Mouse (Mus musculus) lung, postnatal 0 days (tissue): ENCODE data around the gene Med9.
A peak's percentile ranks its signal among the peaks of the same experiment; 100 is the strongest.

ENCODE experiments used
- CTCF ChIP-seq: IDR thresholded peaks from 2 replicates; pipeline ENCODE4 v1.5.1; 2016; ENCODE audit warnings: antibody characterized with exemption, mild to moderate bottlenecking
- EP300 ChIP-seq: IDR thresholded peaks from 2 replicates; pipeline ENCODE4 v1.6.1; 2016; ENCODE audit warnings: antibody characterized with exemption, mild to moderate bottlenecking, control low read depth

DNA sequence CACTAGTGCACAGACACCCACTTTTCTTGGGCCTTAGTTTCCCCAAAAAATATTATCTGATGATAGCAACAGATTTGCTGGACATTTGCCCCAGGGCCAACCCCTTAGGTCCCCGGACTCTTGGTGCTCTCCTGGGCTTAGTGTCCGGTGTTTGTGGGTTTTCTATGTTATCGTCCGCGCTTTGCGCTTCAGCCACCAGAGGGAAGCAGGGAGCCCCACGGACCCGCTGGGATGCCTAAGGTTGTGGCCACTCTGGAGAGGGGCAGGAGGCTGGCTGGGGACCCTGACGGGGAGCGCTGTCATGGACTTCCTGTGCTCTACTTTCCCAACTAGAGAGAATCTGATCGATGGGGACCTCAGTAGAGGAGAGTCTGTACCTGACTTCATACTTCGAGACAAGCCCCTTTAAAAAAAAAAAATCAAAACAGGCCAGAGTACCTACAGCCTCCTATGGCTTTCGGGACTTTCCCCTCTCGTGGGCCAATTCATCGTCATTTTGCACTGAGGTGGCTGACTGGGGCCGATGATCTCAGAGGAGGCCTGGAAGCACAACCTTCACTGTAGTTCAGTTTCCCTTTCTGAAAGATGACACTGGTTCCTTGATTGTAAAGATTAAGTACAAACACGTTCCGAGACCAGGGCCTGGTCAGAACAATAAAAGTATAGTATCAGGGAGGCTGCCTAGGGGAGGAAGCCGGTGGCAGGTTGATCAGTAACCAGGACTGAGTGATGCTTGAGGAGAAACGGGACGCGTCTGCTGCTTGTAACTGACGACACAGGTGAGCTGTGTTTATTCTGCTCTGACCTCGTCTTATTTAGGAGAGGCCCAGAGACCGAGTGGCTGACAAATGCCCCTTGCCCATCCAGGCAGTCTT is 17.5 kb downstream of the Med9 start:
- TF ChIP-seq CTCF (peak; percentile 93), EP300 (no peak)
